Mouse (Mus musculus): Measurements from ENCODE around the gene Ager.

DNA sequence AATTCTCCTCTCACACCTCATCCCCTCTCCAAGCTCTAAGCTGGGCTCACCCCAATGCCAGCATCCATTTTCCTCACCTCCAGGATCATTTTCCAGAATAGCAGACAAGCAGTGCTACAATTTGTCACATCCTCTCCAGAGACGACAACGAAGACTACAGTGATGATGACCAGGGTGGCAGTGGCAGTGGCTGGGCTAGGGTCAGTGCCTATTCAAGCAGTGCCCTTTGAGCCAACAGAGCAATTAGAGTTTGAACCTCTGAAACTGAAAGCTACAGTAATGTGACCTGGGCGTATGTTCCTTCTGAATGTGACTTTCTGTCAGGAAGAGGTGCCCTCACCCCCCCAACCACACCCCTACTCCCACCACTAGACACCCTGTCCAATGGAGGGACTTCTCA is 48.5 kb upstream of the Ager start:
- TF ChIP-seq CTCF (IDR thresholded peaks at IDR 0.05; ENCODE audit: low read depth, low read length) (no peak), GATA2 (IDR thresholded peaks at IDR 0.05; ENCODE audit: borderline replicate concordance, low read depth, low read length) (no peak), GATA1 (IDR thresholded peaks at IDR 0.05; ENCODE audit: borderline replicate concordance, low read length) (no peak), POLR2AphosphoS5 (IDR thresholded peaks at IDR 0.05; ENCODE audit: insufficient replicate concordance, low read depth, low read length) (no peak), TAL1 (conservative IDR thresholded peaks at IDR 0.05; ENCODE audit: low read depth, low read length) (no peak)
